Mouse (Mus musculus): ENCODE data around the gene Fkbp1b. TPM values are rescaled to one million over a fixed set of nuclear protein-coding genes. Genes with fewer than 3 reads are reported as not detected.
"Not testable (repeated sequence)": the region's sequence is repeated elsewhere in the genome, so short reads cannot be mapped to it uniquely, and the experiment has no call there.

The Fkbp1b gene
- polyA plus RNA-seq, 1 experiment from 2014 or later, result 7.5 TPM

DNA sequence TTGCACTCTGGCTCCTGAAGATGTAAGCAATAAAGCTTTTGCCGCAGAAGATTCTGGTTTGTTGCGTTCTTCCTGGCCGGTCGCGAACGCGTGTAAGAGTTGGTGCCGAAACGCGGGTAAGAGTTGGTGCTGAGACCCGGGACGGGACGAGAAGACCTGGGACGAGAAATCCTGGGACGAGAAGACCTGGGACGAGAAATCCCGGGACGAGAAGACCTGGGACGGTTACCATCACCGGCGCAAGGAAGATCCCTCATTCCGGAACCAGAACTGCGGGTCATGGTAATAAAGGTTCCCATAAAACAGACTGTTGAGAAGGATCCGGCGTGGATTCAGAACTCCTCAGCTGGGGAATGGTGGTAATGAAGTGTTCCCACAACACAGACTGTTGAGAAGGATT is 53.3 kb downstream of the Fkbp1b start:
- H3K27ac ChIP-seq (ENCODE audit: low read length); H3K4me1 ChIP-seq (ENCODE audit: control insufficient read depth, insufficient read depth, low read length); H3K4me3 ChIP-seq (replicated peaks; ENCODE audit: low read length); H3K9me3 ChIP-seq (replicated peaks; ENCODE audit: control insufficient read depth, low read length); ATAC-seq (ENCODE audit: insufficient read depth, low FRiP score); H3K4me2 ChIP-seq (ENCODE audit: low read depth, low read length); H3K9ac ChIP-seq (ENCODE audit: low read length); H3K36me3 ChIP-seq (ENCODE audit: control insufficient read depth, insufficient read depth, low read length); H3K27me3 ChIP-seq (ENCODE audit: control insufficient read depth, insufficient read depth, low read length): not testable (repeated sequence)
- WGBS, result 94% methylated on average over 25 of the region's 25 CpGs

GRCm38 (mm10) chr12:4784466-4784865 is 56.9 kb downstream of the Fkbp1b start:
- Histone ChIP-seq H3K4me1 (ENCODE audit: control insufficient read depth, insufficient read depth, low read length) (no peaks in the 10 kb centered on the region), H3K27ac (ENCODE audit: low read length) (no peak overlapping the region), H3K9ac (ENCODE audit: low read length) (no peak overlapping the region), H3K27me3 (ENCODE audit: control insufficient read depth, insufficient read depth, low read length) (no peaks in the 10 kb centered on the region), H3K4me3 (replicated peaks; ENCODE audit: low read length) (no peak overlapping the region), H3K4me2 (ENCODE audit: low read depth, low read length) (no peak overlapping the region), H3K36me3 (ENCODE audit: control insufficient read depth, insufficient read depth, low read length) (no peaks in the 10 kb centered on the region), H3K9me3 (replicated peaks; ENCODE audit: control insufficient read depth, low read length) (no peaks in the 10 kb centered on the region)
- ATAC-seq (ENCODE audit: insufficient read depth, low FRiP score), result no peak
- 80% methylated on average over 2 of the region's 2 CpGs for WGBS

DNA sequence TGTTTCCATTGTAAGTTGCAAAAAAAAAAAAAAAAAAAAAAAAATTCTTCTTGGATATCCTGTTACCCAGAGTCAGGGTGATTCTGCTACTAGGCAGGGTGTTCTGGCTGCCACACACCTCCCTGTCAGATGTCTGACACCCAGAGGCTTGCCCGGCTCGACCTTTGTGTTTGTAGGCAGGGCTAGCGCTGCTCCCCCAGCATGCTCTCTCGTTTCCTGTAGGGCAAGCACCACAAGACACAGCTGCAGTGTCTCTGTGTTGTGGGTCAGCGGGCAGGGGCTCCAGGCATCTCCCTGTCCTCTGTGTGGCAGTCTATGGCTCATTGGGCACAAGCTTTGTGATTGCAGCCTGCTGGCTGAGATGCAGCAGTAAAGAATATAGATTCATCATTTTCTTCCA is 57.8 kb downstream of the Fkbp1b start:
- no peaks in the 10 kb centered on the region for H3K36me3 ChIP-seq (ENCODE audit: control insufficient read depth, insufficient read depth, low read length)
- no peak for ATAC-seq (ENCODE audit: insufficient read depth, low FRiP score)
- no peaks in the 10 kb centered on the region for H3K9me3 ChIP-seq (replicated peaks; ENCODE audit: control insufficient read depth, low read length)
- WGBS, result 58% methylated on average over 5 of the region's 5 CpGs
- H3K27me3 ChIP-seq (ENCODE audit: control insufficient read depth, insufficient read depth, low read length), result no peaks in the 10 kb centered on the region
- H3K27ac ChIP-seq (ENCODE audit: low read length), result no peak overlapping the region
- H3K4me2 ChIP-seq (ENCODE audit: low read depth, low read length), result no peak overlapping the region
- H3K9ac ChIP-seq (ENCODE audit: low read length), result no peak overlapping the region
- H3K4me3 ChIP-seq (replicated peaks; ENCODE audit: low read length), result no peak overlapping the region
- no peaks in the 10 kb centered on the region for H3K4me1 ChIP-seq (ENCODE audit: control insufficient read depth, insufficient read depth, low read length)

Other genes with a start within 250 kb of the Fkbp1b start
- 30.5 and 33.3 TPM in 2 replicates for gene Itsn2, start 249.0 kb downstream of the Fkbp1b start, polyA plus RNA-seq (2015; fragmentation: Nextera tagmentation; extraction: Ambion mirVana)
- not detected in 2 replicates for gene Gm3625, start 248.7 kb downstream of the Fkbp1b start, polyA plus RNA-seq (2015; fragmentation: Nextera tagmentation; extraction: Ambion mirVana)
- 0.25 and 0.36 TPM in 2 replicates for gene Fam228a, start 103.2 kb downstream of the Fkbp1b start, polyA plus RNA-seq (2015; fragmentation: Nextera tagmentation; extraction: Ambion mirVana)
- 1.3 and 2.0 TPM in 2 replicates for gene Pfn4, start 72.6 kb downstream of the Fkbp1b start, polyA plus RNA-seq (2015; fragmentation: Nextera tagmentation; extraction: Ambion mirVana)
- 2.2 and 2.6 TPM in 2 replicates for gene Fam228b, start 72.3 kb downstream of the Fkbp1b start, polyA plus RNA-seq (2015; fragmentation: Nextera tagmentation; extraction: Ambion mirVana)
- gene Sf3b6, start 24.0 kb downstream of the Fkbp1b start, polyA plus RNA-seq (2015; fragmentation: Nextera tagmentation; extraction: Ambion mirVana), result 187 and 190 TPM in 2 replicates
- gene Wdcp, start 1.7 kb upstream of the Fkbp1b start, polyA plus RNA-seq (2015; fragmentation: Nextera tagmentation; extraction: Ambion mirVana), result 11.7 and 14.4 TPM in 2 replicates
- gene Mfsd2b, start 32.8 kb upstream of the Fkbp1b start, polyA plus RNA-seq (2015; fragmentation: Nextera tagmentation; extraction: Ambion mirVana), result 3.3 and 3.4 TPM in 2 replicates
- 25.8 and 26.1 TPM in 2 replicates for gene Ubxn2a, start 66.1 kb upstream of the Fkbp1b start, polyA plus RNA-seq (2015; fragmentation: Nextera tagmentation; extraction: Ambion mirVana)
- gene Atad2b, start 75.8 kb upstream of the Fkbp1b start, polyA plus RNA-seq (2015; fragmentation: Nextera tagmentation; extraction: Ambion mirVana), result 5.4 and 7.5 TPM in 2 replicates